ENCODE assay signal across 7 mouse cellular contexts in genomic region chr4:106953760-106954159, GRCm38 (mm10). TPM values are rescaled to one million over a fixed set of nuclear protein-coding genes. Genes with fewer than 3 reads are reported as not detected.
DNase-seq lines count a peak whose midpoint lies in the region; ATAC-seq lines count a peak whose summit lies in the region.

No protein-coding gene starts in this region.

- H3K4me2 ChIP-seq in midbrain, embryonic 13.5 days (replicated peaks): no peak overlapping the region

- H3K4me3 ChIP-seq in midbrain, embryonic 13.5 days (replicated peaks): no peak overlapping the region

- H3K27ac ChIP-seq in midbrain, embryonic 13.5 days: peak overlapping the region; percentile 79

- H3K4me1 ChIP-seq in midbrain, embryonic 13.5 days (replicated peaks): peaks cover 94% of the 10 kb centered on the region

- no peaks in the 10 kb centered on the region for H3K36me3 ChIP-seq in midbrain, embryonic 13.5 days

- peak; percentile 56; the same call in 1 of the 2 replicates for ATAC-seq in cerebellum, adult (ENCODE audit: insufficient number of reproducible peaks, low FRiP score, low TSS enrichment)
- ATAC-seq in midbrain, embryonic 13.5 days: no peak

- H3K9ac ChIP-seq in midbrain, embryonic 13.5 days (replicated peaks): 0 out of 2 replicates have a peak overlapping the region, but pooled peaks have one; percentile 6

- H3K27me3 ChIP-seq in midbrain, embryonic 13.5 days: no peaks in the 10 kb centered on the region

- intact Hi-C loops in left cerebral cortex, postnatal 4 days (cut with DNase I): no loop called here

- H3K9me3 ChIP-seq in midbrain, embryonic 13.5 days: no peaks in the 10 kb centered on the region

- peak; percentile 85 for DNase-seq in left cerebral cortex, postnatal 4 days
- no peak for DNase-seq in left cerebral cortex, adult 11 months (ENCODE audit: low spot score)
- peak; percentile 79 to 86 for DNase-seq in cerebellum, postnatal 36 days
- DNase-seq in frontal cortex, adult 2 months (ENCODE audit: extremely low spot score in 1 of 2, low spot score in 1 of 2): no peak
- DNase-seq in frontal cortex, postnatal 14 days (ENCODE audit: low spot score in 2 of 2): no peak

- WGBS in midbrain, embryonic 13.5 days: 64% methylated on average over 5 of the region's 5 CpGs

RNA-seq across cellular contexts. Expression of gene Ssbp3, which starts 43.3 kb away (rescaled TPM):
- 100 to 1,000 TPM; 146 to 149 TPM for total RNA-seq in left cerebral cortex, postnatal 4 days (2021)
- polyA plus RNA-seq in midbrain, embryonic 13.5 days (2015; fragmentation: Nextera tagmentation; extraction: Ambion mirVana): 192 and 229 TPM in 2 replicates
- polyA plus RNA-seq in frontal cortex, adult 2 months (2012; rRNA removed): 92.7 and 95.6 TPM in 2 replicates

Comparison
In these comparisons a context has a peak if more than half of its experiments do, and no peak if none do; other contexts are left out.
1. DNase-seq: peak in left cerebral cortex, postnatal 4 days (single experiment) and cerebellum, postnatal 36 days (2 of 2); none in left cerebral cortex, adult 11 months (single experiment), frontal cortex, adult 2 months (0 of 2) and frontal cortex, postnatal 14 days (0 of 2).